Mouse (Mus musculus): ENCODE results near the gene Fam131a. TPM values are rescaled to one million over a fixed set of nuclear protein-coding genes. Genes with fewer than 3 reads are reported as not detected.

Gene Fam131a
- polyA plus RNA-seq (2014; fragmentation: Illumina TruSeq; extraction: RNeasy Lipid Tissue Mini Kit (QIAGEN cat#74804); ENCODE audit: low read depth, low replicate concordance) = not detected

DNA sequence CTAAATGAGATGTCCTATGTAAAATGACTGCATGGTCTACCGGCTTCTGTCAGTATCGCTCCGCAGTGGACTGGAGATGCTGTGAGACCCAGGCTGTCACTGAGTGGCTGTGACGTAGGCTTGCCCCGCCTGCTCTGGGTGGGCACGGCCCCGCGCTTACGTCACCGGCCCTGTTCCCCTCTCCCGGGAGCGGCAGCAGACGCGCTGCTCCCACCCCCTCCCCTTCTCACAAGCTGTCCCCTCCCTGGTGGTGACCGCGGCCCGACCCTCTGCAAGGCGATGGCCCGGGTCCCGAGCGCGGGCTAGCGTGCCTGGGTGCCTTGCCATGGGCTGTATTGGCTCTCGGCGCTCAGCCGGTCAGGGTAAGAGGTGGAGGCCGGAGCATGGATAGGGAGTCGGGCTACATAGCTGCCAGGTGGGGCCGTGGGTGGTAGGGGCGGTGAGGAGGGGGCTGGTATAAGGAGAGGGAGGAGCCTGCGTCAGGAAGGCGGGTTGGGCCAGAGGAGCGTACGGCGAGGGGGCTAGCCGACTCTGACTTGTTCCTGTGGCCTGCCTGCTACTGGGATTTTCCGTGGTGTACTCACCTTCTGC lies at the start of gene Fam131a:
TSS of gene Fam131a (plus strand) at position 131 of the 591 bp plus-strand sequence.

GRCm38 (mm10) chr16:20651076-20651946 lies 41.7 kb upstream of the Fam131a start, which contains the start of gene Psmd2:
Psmd2 (plus strand) TSS chr16:20651652.

GRCm38 (mm10) chr16:20668013-20668412 lies 25.0 kb upstream of the Fam131a start, which contains the start of gene Eif4g1:
Eif4g1 (plus strand) TSS chr16:20668313.

DNA sequence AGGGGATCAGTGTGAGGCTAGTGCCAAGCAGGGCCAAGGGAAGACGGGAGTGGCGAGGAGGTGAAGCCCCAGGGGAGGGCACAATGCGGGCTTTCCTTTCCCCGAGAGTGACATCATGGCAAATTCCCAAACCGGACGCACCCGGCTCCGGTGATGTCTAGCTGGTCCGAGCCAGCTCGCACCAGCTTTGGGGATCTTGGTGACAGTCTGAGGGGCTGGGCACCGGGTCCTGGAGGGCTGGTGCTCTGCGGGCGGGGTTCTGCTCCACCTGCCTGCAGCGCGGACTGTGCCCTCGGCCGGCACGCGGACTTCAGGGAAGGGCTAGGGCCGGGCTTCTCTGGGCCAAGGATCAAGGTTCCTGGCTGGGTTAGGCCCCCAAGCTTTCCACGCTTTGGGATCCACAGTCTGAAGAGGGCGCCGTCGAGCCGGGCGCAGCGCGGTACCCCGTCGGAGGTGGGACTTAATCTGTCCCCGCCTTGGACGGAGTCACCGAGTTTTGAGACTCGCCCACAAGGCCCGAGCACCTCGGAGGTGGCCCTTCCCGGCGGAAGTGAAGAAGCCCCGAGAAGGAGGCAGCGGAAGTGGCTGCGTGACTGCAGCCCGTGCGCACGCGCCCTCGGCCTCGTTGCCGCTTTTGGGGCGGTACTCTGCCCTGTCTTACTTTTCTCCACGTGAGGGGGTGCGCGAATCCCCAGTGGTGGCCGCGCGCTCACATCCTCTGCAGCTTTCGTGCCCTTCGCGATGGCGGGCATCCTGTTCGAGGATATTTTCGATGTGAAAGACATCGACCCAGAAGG lies 24.3 kb downstream of the Fam131a start, which contains the start of the genes Polr2h and Clcn2:
TSS of gene Polr2h (plus strand) at position 485 of the 797 bp plus-strand sequence.
TSS of gene Clcn2 (minus strand) at position 566 of the 797 bp plus-strand sequence.

DNA sequence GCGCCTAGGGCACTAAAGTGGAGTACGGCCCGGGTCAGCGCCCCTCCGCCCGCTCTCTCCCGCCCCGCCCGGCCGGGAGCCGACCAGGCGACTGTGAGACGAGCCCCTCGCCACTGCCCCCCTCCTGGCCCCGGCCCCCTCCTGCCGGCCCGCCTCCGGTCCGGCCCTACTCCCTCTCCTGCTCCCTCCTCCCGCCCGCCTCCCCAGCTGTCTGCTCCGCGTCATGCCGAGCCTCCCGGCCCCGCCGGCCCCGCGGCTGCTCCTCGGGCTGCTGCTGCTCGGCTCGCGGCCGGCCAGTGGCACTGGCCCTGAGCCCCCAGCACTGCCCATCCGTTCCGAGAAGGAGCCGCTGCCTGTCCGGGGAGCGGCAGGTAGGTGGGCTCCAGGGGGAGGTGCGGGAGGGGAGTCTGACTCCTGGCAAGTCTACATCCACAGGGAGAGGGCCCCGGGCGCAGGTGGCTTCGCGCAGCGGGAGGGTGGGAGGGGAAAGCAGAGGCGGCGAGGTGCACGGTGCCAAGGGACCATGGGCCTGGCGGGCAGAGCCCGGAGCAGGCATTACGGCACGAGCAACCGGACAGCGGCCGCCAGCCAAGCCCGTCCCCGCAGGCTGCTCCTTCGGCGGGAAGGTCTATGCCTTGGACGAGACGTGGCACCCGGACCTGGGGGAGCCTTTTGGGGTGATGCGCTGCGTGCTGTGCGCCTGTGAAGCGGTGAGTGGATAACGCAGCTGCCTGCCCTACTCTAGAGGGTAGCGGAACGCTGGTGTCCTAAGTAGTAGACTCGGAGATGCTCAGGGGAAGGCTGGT lies 40.1 kb downstream of the Fam131a start, which contains the start of gene Chrd:
TSS of gene Chrd (plus strand) at position 203 of the 806 bp plus-strand sequence.

GRCm38 (mm10) chr16:20733731-20734730 lies 41.0 kb downstream of the Fam131a start, which contains the start of gene Thpo:
Thpo (minus strand) TSS chr16:20734511.

Other genes starting within 250 kb of the Fam131a start
- gene Eif2b5, start 194.4 kb upstream of the Fam131a start, polyA plus RNA-seq (2014; fragmentation: Illumina TruSeq; extraction: RNeasy Lipid Tissue Mini Kit (QIAGEN cat#74804); ENCODE audit: low read depth, low replicate concordance) = 11.9 TPM
- 18.8 TPM for gene Dvl3, start 176.3 kb upstream of the Fam131a start, polyA plus RNA-seq (2014; fragmentation: Illumina TruSeq; extraction: RNeasy Lipid Tissue Mini Kit (QIAGEN cat#74804); ENCODE audit: low read depth, low replicate concordance)
- 132 TPM for gene Ap2m1, start 157.8 kb upstream of the Fam131a start, polyA plus RNA-seq (2014; fragmentation: Illumina TruSeq; extraction: RNeasy Lipid Tissue Mini Kit (QIAGEN cat#74804); ENCODE audit: low read depth, low replicate concordance)
- gene Abcf3, start 144.7 kb upstream of the Fam131a start, polyA plus RNA-seq (2014; fragmentation: Illumina TruSeq; extraction: RNeasy Lipid Tissue Mini Kit (QIAGEN cat#74804); ENCODE audit: low read depth, low replicate concordance) = 19.3 TPM
- not detected for gene Vwa5b2, start 103.8 kb upstream of the Fam131a start, polyA plus RNA-seq (2014; fragmentation: Illumina TruSeq; extraction: RNeasy Lipid Tissue Mini Kit (QIAGEN cat#74804); ENCODE audit: low read depth, low replicate concordance)
- 0.57 TPM for gene Eef1akmt4, start 81.6 kb upstream of the Fam131a start, polyA plus RNA-seq (2014; fragmentation: Illumina TruSeq; extraction: RNeasy Lipid Tissue Mini Kit (QIAGEN cat#74804); ENCODE audit: low read depth, low replicate concordance)
- not detected for gene Gm49333, start 81.6 kb upstream of the Fam131a start, polyA plus RNA-seq (2014; fragmentation: Illumina TruSeq; extraction: RNeasy Lipid Tissue Mini Kit (QIAGEN cat#74804); ENCODE audit: low read depth, low replicate concordance)
- 4.7 TPM for gene Alg3, start 81.5 kb upstream of the Fam131a start, polyA plus RNA-seq (2014; fragmentation: Illumina TruSeq; extraction: RNeasy Lipid Tissue Mini Kit (QIAGEN cat#74804); ENCODE audit: low read depth, low replicate concordance)
- gene Camk2n2, start 72.0 kb upstream of the Fam131a start, polyA plus RNA-seq (2014; fragmentation: Illumina TruSeq; extraction: RNeasy Lipid Tissue Mini Kit (QIAGEN cat#74804); ENCODE audit: low read depth, low replicate concordance) = 0.49 TPM
- not detected for gene Ece2, start 63.4 kb upstream of the Fam131a start, polyA plus RNA-seq (2014; fragmentation: Illumina TruSeq; extraction: RNeasy Lipid Tissue Mini Kit (QIAGEN cat#74804); ENCODE audit: low read depth, low replicate concordance)
- 67.2 TPM for gene Psmd2, start 41.6 kb upstream of the Fam131a start, polyA plus RNA-seq (2014; fragmentation: Illumina TruSeq; extraction: RNeasy Lipid Tissue Mini Kit (QIAGEN cat#74804); ENCODE audit: low read depth, low replicate concordance)
- 88.1 TPM for gene Eif4g1, start 24.9 kb upstream of the Fam131a start, polyA plus RNA-seq (2014; fragmentation: Illumina TruSeq; extraction: RNeasy Lipid Tissue Mini Kit (QIAGEN cat#74804); ENCODE audit: low read depth, low replicate concordance)
- 16.5 TPM for gene Polr2h, start 24.4 kb downstream of the Fam131a start, polyA plus RNA-seq (2014; fragmentation: Illumina TruSeq; extraction: RNeasy Lipid Tissue Mini Kit (QIAGEN cat#74804); ENCODE audit: low read depth, low replicate concordance)
- not detected for gene Clcn2, start 24.5 kb downstream of the Fam131a start, polyA plus RNA-seq (2014; fragmentation: Illumina TruSeq; extraction: RNeasy Lipid Tissue Mini Kit (QIAGEN cat#74804); ENCODE audit: low read depth, low replicate concordance)
- 0.24 TPM for gene Chrd, start 39.9 kb downstream of the Fam131a start, polyA plus RNA-seq (2014; fragmentation: Illumina TruSeq; extraction: RNeasy Lipid Tissue Mini Kit (QIAGEN cat#74804); ENCODE audit: low read depth, low replicate concordance)
- 0.36 TPM for gene Thpo, start 41.3 kb downstream of the Fam131a start, polyA plus RNA-seq (2014; fragmentation: Illumina TruSeq; extraction: RNeasy Lipid Tissue Mini Kit (QIAGEN cat#74804); ENCODE audit: low read depth, low replicate concordance)